Mouse (Mus musculus) neural tube, embryonic 10.5 days (tissue): ENCODE results near the gene 1300017J02Rik.
"Not testable (repeated sequence)": the region's sequence is repeated elsewhere in the genome, so short reads cannot be mapped to it uniquely, and the experiment has no call there.

Source experiments
- DNase-seq: peaks from one replicate; pipeline ENCODE4 v3.0.0-alpha.2; 2017; ENCODE audit warnings: low spot score; ENCODE audit errors: extremely low spot score

The 1300017J02Rik gene

GRCm38 (mm10) chr9:103304927-103305326 lies at the start of gene 1300017J02Rik, which contains the start of gene Topbp1:
Gene 1300017J02Rik, minus strand, starts transcription at chr9:103305082.
Gene Topbp1, plus strand, starts transcription at chr9:103305215.
- DNase-seq, result peak; percentile 98

- DNase-seq, result not testable (repeated sequence)
Observed at GRCm38 (mm10) chr9:103353500-103354260, 48.8 kb upstream of the 1300017J02Rik start.

GRCm38 (mm10) chr9:103348791-103349190 lies 43.9 kb upstream of the 1300017J02Rik start:
- DNase-seq, result no peak

GRCm38 (mm10) chr9:103347996-103348490 lies 43.2 kb upstream of the 1300017J02Rik start:
- no peak for DNase-seq

- no peak for DNase-seq
Observed at GRCm38 (mm10) chr9:103347045-103347444, 42.2 kb upstream of the 1300017J02Rik start.

- DNase-seq, result no peak
Observed at GRCm38 (mm10) chr9:103336912-103337311, 32.0 kb upstream of the 1300017J02Rik start.

- no peak for DNase-seq
Observed at GRCm38 (mm10) chr9:103332663-103333062, 27.8 kb upstream of the 1300017J02Rik start.

- DNase-seq, result no peak
Observed at GRCm38 (mm10) chr9:103326449-103326848, 21.6 kb upstream of the 1300017J02Rik start.

- DNase-seq, result no peak
Observed at GRCm38 (mm10) chr9:103324678-103325077, 19.8 kb upstream of the 1300017J02Rik start.

GRCm38 (mm10) chr9:103309832-103310231 lies 5.0 kb upstream of the 1300017J02Rik start:
- no peak for DNase-seq

GRCm38 (mm10) chr9:103305332-103306041 lies 605 bp upstream of the 1300017J02Rik start:
- DNase-seq, result no peak

GRCm38 (mm10) chr9:103302666-103303065 lies 2.2 kb downstream of the 1300017J02Rik start:
- peak; percentile 51 for DNase-seq

- DNase-seq, result no peak
Observed at GRCm38 (mm10) chr9:103302239-103302638, 2.6 kb downstream of the 1300017J02Rik start.

- no peak for DNase-seq
Observed at GRCm38 (mm10) chr9:103301086-103301485, 3.8 kb downstream of the 1300017J02Rik start.

- DNase-seq, result no peak
Observed at GRCm38 (mm10) chr9:103294507-103294906, 10.4 kb downstream of the 1300017J02Rik start.

GRCm38 (mm10) chr9:103288489-103289180 lies 16.2 kb downstream of the 1300017J02Rik start:
- no peak for DNase-seq

GRCm38 (mm10) chr9:103287840-103288488 lies 16.9 kb downstream of the 1300017J02Rik start:
- DNase-seq, result no peak

GRCm38 (mm10) chr9:103286901-103287422 lies 17.9 kb downstream of the 1300017J02Rik start:
- DNase-seq, result no peak

- no peak for DNase-seq
Observed at GRCm38 (mm10) chr9:103286396-103286795, 18.5 kb downstream of the 1300017J02Rik start.

GRCm38 (mm10) chr9:103276876-103277275 lies 28.0 kb downstream of the 1300017J02Rik start:
- no peak for DNase-seq

GRCm38 (mm10) chr9:103275676-103276075 lies 29.2 kb downstream of the 1300017J02Rik start:
- no peak for DNase-seq
